Mouse (Mus musculus) small intestine, adult 2 months (tissue): ENCODE data around the gene Zfp316.

Source experiments
- CTCF ChIP-seq: fragments of 200-500 bp; IDR thresholded peaks from 2 replicates; pipeline ENCODE4 v1.5.1; 2012; ENCODE audit warnings: low read depth, mild to moderate bottlenecking, control low read depth, inconsistent platforms, low read length, moderate library complexity, mixed read lengths; ENCODE audit not compliant: insufficient replicate concordance, insufficient read length; ENCODE audit errors: extremely low read depth
- POLR2A ChIP-seq: fragments of 200-500 bp; IDR thresholded peaks from 2 replicates; pipeline ENCODE4 v1.6.1; 2012; ENCODE audit warnings: low read depth, mild to moderate bottlenecking, control low read depth, inconsistent platforms, low read length, moderate library complexity

DNA sequence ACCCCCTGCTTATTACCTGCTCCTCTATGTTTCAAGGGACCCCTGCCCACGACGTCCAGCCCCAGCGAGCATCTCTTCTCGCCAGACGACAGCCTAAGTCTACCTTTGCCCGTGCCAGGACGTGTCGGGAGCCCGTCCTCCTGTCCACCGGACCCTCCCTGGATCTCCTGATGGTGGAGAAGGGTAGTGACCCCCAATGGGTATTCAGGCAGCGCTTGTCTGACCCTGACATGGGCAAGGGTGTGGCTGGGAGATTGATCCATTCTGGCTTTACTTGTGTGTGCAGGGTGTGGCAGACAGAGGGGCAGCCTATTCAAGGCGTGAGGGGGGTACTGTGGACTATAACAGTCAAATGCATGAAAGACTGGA lies 313 bp upstream of the Zfp316 start:
- TF ChIP-seq POLR2A = no peak
- TF ChIP-seq CTCF = no peak
